Mouse (Mus musculus) small intestine, adult 2 months (tissue): ENCODE measurements around the gene Chsy1.

Experiments used
- CTCF ChIP-seq: fragments of 200-500 bp; IDR thresholded peaks from 2 replicates; pipeline ENCODE4 v1.5.1; 2012; ENCODE audit warnings: low read depth, mild to moderate bottlenecking, control low read depth, inconsistent platforms, low read length, moderate library complexity, mixed read lengths; ENCODE audit not compliant: insufficient replicate concordance, insufficient read length; ENCODE audit errors: extremely low read depth
- POLR2A ChIP-seq: fragments of 200-500 bp; IDR thresholded peaks from 2 replicates; pipeline ENCODE4 v1.6.1; 2012; ENCODE audit warnings: low read depth, mild to moderate bottlenecking, control low read depth, inconsistent platforms, low read length, moderate library complexity

GRCm38 (mm10) chr7:66147156-66147555, 37.8 kb downstream of the Chsy1 start:
- TF ChIP-seq CTCF: no peak
- no peak for TF ChIP-seq POLR2A
